Mouse (Mus musculus) T-helper 17 cell (primary cell): ENCODE measurements around the gene Sdc1.

Source experiments
- in situ Hi-C, 2 experiments: fragments of 300-600 bp; cut with MboI, MseI; formaldehyde crosslinking; loops; 1 replicate in 1 of 2; 2 replicates in 1 of 2; pipeline ENCODE4 v1.15.1; 2025; ENCODE audit warnings: high pct_unique_total_duplicates in 2 of 2

The Sdc1 gene

GRCm38 (mm10) chr12:8818233-8818672, 47.1 kb downstream of the Sdc1 start:
- in situ Hi-C loops: loop anchor here in 1 of 2 experiments (25.0 kb wide), 1 partner anchor 756 kb away; no protein-coding TSS in a partner anchor

GRCm38 (mm10) chr12:8824995-8825703, 54.0 kb downstream of the Sdc1 start:
- in situ Hi-C loops: loop anchor here (25.0 kb wide), 2 partner anchors 763 to 1562 kb away; partner anchors contain the start of gene Rdh14 (in 1 of the 2)

GRCm38 (mm10) chr12:8827014-8827715, 56.0 kb downstream of the Sdc1 start:
- in situ Hi-C loops: loop anchor here in 1 of 2 experiments (25.0 kb wide), 1 partner anchor 1560 kb away; the partner anchor contains the start of gene Rdh14

GRCm38 (mm10) chr12:8829032-8829660, 58.0 kb downstream of the Sdc1 start:
- in situ Hi-C loops: loop anchor here in 1 of 2 experiments (25.0 kb wide), 1 partner anchor 1558 kb away; the partner anchor contains the start of gene Rdh14

GRCm38 (mm10) chr12:8829661-8830040, 58.5 kb downstream of the Sdc1 start:
- in situ Hi-C loops: loop anchor here in 1 of 2 experiments (25.0 kb wide), 1 partner anchor 1558 kb away; the partner anchor contains the start of gene Rdh14

- in situ Hi-C loops: loop anchor here in 1 of 2 experiments (25.0 kb wide), 1 partner anchor 1556 kb away; the partner anchor contains the start of gene Rdh14
Observed at GRCm38 (mm10) chr12:8830967-8831635, 60.0 kb downstream of the Sdc1 start.

GRCm38 (mm10) chr12:8831710-8832109, 60.6 kb downstream of the Sdc1 start:
- in situ Hi-C loops: loop anchor here in 1 of 2 experiments (25.0 kb wide), 1 partner anchor 1556 kb away; the partner anchor contains the start of gene Rdh14

- in situ Hi-C loops: loop anchor here in 1 of 2 experiments (25.0 kb wide), 1 partner anchor 1546 kb away; the partner anchor contains the start of gene Rdh14
Observed at GRCm38 (mm10) chr12:8840782-8841325, 69.7 kb downstream of the Sdc1 start.

- in situ Hi-C loops: loop anchor here in 1 of 2 experiments (25.0 kb wide), 1 partner anchor 1545 kb away; the partner anchor contains the start of gene Rdh14
Observed at GRCm38 (mm10) chr12:8842725-8843124, 71.6 kb downstream of the Sdc1 start.
